Mouse (Mus musculus): ENCODE measurements around the gene Alg2. TPM values are rescaled to one million over a fixed set of nuclear protein-coding genes. Genes with fewer than 3 reads are reported as not detected.

Alg2 gene
- total RNA-seq, 2 experiments from 2014 or later = 114 to 117 TPM

- no peak for DNase-seq (ENCODE audit: extremely low spot score in 1 of 2, low spot score in 2 of 2)
- Histone ChIP-seq H3K4me3 (no peak overlapping the region), H3K27ac (no peak overlapping the region)
- no peak for TF ChIP-seq CTCF (IDR thresholded peaks at IDR 0.05)
- intact Hi-C loops (cut with DNase I) = no loop called here
Measured at GRCm38 (mm10) chr4:47449116-47449515, 25.0 kb downstream of the Alg2 start.

DNA sequence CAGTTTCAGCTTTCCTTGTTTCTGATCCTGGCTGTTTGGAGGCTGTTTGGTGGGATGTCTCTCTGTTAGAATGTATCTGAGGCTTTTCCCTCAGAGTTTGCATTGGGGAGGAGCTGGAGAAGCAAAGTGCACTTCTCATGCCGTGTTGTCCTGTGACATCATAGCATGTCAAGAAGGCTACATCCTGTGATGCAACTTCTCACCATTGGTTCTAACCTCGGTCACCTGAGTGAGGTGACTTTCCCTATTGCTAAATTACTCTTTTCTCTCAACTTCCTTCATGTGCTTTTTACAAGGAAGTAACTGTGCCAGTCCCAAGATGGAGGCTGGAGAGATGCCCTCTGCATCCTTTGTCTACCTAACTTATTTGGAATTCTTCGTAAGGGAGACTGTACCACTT lies 25.6 kb downstream of the Alg2 start:
- H3K27ac ChIP-seq = no peak overlapping the region
- intact Hi-C loops (cut with DNase I) = no loop called here
- TF ChIP-seq CTCF (IDR thresholded peaks at IDR 0.05) = no peak
- DNase-seq (ENCODE audit: extremely low spot score in 1 of 2, low spot score in 2 of 2) = no peak
- no peak overlapping the region for H3K4me3 ChIP-seq

GRCm38 (mm10) chr4:47440951-47441350 lies 33.2 kb downstream of the Alg2 start:
- Histone ChIP-seq H3K27ac (no peak overlapping the region), H3K4me3 (no peak overlapping the region)
- peak in 1 of 2 experiments; percentile 27 for DNase-seq (ENCODE audit: extremely low spot score in 1 of 2, low spot score in 2 of 2)
- TF ChIP-seq CTCF (IDR thresholded peaks at IDR 0.05) = no peak
- intact Hi-C loops (cut with DNase I) = no loop called here

DNA sequence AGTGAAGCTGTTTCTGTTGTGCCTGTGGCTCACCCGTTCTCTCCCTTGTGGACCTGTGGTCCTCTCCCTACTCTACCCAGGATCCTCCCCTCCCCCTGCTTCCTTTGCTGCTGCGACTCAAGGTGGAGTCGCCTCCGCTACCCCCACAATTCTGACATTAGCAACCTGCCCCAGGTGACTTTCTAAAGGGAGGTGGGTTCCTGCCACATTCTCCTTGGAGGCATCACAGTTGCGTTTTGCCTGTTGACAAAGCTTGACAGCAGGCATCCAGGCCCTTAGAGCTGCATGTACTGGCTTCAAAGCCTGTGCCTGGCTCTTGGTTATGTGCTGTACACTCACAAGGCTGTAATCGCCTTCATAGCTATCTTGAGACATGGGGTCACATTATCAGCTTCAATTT lies 35.2 kb downstream of the Alg2 start:
- Histone ChIP-seq H3K4me3 (no peak overlapping the region), H3K27ac (no peak overlapping the region)
- intact Hi-C loops (cut with DNase I) = loop anchor here (1.0 to 10.0 kb wide), 4 partner anchors 35 to 943 kb away; partner anchors contain the start of genes Alg2 and Sec61b
- DNase-seq (ENCODE audit: extremely low spot score in 1 of 2, low spot score in 2 of 2) = no peak
- TF ChIP-seq CTCF (IDR thresholded peaks at IDR 0.05) = no peak

DNA sequence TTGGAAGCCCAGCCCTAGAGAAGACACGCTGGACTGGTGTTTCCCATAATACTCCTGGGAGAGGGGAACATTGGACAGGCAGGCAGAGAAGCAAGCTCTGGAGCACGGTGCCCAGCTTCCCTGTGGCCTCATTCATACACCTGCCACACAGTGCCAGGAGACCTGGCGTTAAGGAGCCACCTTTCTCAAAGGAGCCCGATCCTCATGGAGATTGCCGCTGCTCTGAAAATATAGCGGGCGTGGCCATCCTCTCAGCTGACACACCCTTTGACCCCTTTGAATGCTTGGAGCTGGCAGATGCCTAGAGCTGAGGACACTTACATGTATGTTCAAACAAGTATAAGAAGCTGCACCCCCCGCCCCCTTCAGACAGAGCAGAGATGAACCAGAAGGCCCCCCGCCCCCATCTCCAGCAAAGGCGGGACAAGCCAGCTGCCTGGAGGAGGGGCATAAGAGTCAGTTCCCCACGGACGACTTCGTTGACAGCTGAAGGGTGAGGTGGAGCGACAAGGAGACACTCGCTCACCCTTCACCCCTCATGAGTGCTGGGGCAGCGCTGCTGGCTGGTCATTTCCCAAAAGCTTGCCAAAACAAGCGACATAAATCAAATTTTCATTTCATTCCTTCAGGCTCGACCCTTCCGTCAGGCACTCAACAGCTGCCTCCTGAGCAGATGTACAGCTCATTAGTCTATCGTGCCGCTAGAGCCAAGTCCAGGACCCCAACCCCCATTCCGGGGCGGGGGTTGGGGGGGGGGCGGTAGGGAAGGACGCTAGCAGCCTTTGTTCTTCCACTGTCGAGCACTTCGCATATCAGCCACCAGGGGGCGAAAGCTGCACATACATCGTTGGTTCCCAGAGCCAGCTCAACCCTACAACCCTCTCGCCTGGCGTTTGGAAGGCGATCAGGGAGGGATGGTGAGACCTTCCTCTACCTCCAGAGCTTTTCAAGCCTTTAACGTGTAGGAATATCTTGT lies 36.5 kb downstream of the Alg2 start:
- intact Hi-C loops (cut with DNase I) = loop anchor here (1.0 to 10.0 kb wide), 4 partner anchors 37 to 945 kb away; partner anchors contain the start of genes Alg2 and Sec61b
- peak; percentile 88 to 92 for DNase-seq (ENCODE audit: extremely low spot score in 1 of 2, low spot score in 2 of 2)
- peak overlapping the region; percentile 57 for H3K4me3 ChIP-seq
- H3K27ac ChIP-seq = peak overlapping the region; percentile 90
- peak; percentile 99 for TF ChIP-seq CTCF (IDR thresholded peaks at IDR 0.05)

GRCm38 (mm10) chr4:47435566-47436360 lies 38.4 kb downstream of the Alg2 start:
- DNase-seq (ENCODE audit: extremely low spot score in 1 of 2, low spot score in 2 of 2) = no peak
- intact Hi-C loops (cut with DNase I) = loop anchor here (5.0 to 10.0 kb wide), 2 partner anchors 169 to 947 kb away; no protein-coding TSS in a partner anchor
- no peak overlapping the region for H3K4me3 ChIP-seq
- H3K27ac ChIP-seq = no peak overlapping the region
- no peak for TF ChIP-seq CTCF (IDR thresholded peaks at IDR 0.05)

DNA sequence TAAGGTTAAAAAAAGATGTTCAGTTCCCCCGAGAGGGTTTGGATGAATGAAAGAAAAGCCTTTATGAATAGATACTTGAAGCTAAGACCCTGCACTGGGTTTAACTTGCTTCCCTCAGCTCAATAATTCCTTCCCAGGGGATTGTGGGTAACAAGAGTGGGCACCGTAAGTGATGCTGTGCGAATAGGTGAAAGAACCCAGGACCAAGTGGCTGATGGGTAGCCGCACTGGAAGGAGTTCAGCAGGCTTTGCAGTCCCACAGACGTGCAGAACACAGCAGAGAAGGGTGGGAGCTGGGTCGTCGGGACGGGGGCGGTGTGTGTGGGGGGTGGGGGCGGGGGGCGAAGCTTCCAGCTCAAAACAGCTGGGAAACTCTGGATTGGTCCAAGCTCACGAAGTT lies 39.0 kb downstream of the Alg2 start:
- no peak for DNase-seq (ENCODE audit: extremely low spot score in 1 of 2, low spot score in 2 of 2)
- TF ChIP-seq CTCF (IDR thresholded peaks at IDR 0.05) = no peak
- intact Hi-C loops (cut with DNase I) = loop anchor here (5.0 to 10.0 kb wide), 2 partner anchors 170 to 947 kb away; no protein-coding TSS in a partner anchor
- no peak overlapping the region for H3K4me3 ChIP-seq
- H3K27ac ChIP-seq = no peak overlapping the region

DNA sequence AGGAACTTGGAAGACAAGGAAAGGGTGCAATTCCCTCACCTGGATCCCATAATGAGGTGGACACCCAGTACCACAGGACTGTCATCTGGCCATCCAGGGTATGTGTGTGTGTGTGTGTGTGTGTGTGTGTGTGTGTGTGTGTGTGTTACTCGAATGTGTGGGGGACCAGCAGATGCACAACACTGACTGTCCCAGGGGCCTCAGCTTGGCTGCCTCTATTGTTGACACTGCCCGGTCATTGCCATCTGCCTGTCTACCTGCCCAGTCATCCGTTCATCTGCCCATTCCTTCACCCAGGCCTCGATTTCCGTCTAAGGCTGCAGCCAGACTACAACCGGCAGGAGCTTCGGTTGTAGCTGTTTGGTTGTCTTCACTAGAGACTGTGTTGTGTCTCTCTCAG lies 41.4 kb downstream of the Alg2 start:
- Histone ChIP-seq H3K4me3 (no peak overlapping the region), H3K27ac (no peak overlapping the region)
- TF ChIP-seq CTCF (IDR thresholded peaks at IDR 0.05) = no peak
- intact Hi-C loops (cut with DNase I) = loop anchor here (10.0 kb wide), 1 partner anchor 172 kb away; no protein-coding TSS in a partner anchor
- DNase-seq (ENCODE audit: extremely low spot score in 1 of 2, low spot score in 2 of 2) = no peak

- Histone ChIP-seq H3K4me3 (no peak overlapping the region), H3K27ac (no peak overlapping the region)
- DNase-seq (ENCODE audit: extremely low spot score in 1 of 2, low spot score in 2 of 2) = no peak
- TF ChIP-seq CTCF (IDR thresholded peaks at IDR 0.05) = no peak
- intact Hi-C loops (cut with DNase I) = loop anchor here (10.0 kb wide), 1 partner anchor 174 kb away; no protein-coding TSS in a partner anchor
Measured at GRCm38 (mm10) chr4:47431081-47431480, 43.1 kb downstream of the Alg2 start.

DNA sequence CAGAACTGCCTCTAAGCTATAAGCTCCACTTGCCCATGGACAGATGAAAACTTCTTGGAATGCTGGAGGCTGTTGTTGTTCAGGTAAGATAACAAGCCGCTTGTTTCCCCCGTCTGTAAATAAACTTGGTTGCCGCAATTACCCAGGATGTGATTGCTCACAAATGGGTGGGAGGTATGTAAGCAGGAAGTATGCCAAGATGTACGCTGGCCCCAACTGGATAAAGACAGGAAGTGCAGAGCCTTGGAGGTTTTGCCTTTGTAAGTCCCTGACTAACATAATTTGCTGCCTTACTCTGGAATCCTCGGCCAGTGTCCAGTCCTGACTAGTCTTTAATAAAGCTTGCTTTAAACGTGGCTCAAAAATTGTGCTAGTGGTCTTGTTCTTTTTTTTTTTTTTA lies 43.6 kb downstream of the Alg2 start:
- no peak overlapping the region for H3K4me3 ChIP-seq
- no peak for TF ChIP-seq CTCF (IDR thresholded peaks at IDR 0.05)
- no peak overlapping the region for H3K27ac ChIP-seq
- no peak for DNase-seq (ENCODE audit: extremely low spot score in 1 of 2, low spot score in 2 of 2)
- intact Hi-C loops (cut with DNase I) = loop anchor here (10.0 kb wide), 1 partner anchor 174 kb away; no protein-coding TSS in a partner anchor

DNA sequence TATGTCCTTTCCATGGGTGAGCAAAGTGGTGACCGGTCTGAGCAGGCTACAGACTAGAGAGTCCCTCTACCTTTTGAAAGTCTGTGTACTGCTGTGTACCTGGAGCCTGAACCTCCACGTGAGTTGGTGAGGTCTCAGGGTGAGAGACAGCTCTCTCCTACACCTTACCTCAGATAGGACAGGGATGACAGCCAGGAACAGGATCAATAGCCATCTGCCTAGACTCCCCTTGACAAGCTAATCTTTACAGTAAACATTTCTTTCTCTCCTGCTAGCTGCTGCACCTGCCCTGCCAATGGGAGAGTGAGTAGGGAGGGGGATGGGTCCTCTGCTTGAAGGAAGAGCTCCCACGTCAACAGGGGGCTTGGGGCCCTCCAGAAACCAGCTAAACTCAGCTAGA lies 46.5 kb downstream of the Alg2 start:
- no peak for TF ChIP-seq CTCF (IDR thresholded peaks at IDR 0.05)
- Histone ChIP-seq H3K4me3 (no peak overlapping the region), H3K27ac (no peak overlapping the region)
- DNase-seq (ENCODE audit: extremely low spot score in 1 of 2, low spot score in 2 of 2) = no peak
- intact Hi-C loops (cut with DNase I) = no loop called here
